Comparison of ENCODE assay signal across 18 mouse cellular contexts in the genomic region with DNA sequence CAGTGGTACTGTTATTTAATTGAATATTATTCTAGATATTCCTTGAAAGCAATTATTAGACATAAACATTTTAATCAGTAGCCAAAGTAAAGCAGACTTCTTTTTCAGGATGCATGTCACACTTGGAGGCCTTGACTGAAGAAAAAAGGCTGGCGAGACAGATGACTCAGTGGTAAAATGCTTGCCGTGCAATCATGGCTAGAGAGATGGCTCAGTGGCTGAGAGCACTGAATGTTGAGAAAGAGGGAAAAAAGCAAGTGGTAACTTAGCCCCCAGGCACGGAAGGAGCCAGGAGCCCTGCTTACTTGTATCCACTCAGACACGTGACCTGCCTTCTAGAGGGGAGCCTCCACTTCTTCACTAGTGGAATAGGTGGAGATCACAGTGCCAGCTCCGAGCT.
DNase-seq lines count a peak whose midpoint lies in the region.
"Had no signal": no experiment of that assay in that cellular context is flagged by ENCODE, and none has a peak within 500 bp of the region (broad histone marks: within the 10 kb centered on the region; RNA-seq: fewer than 3 reads in every experiment).

No protein-coding gene starts in this region.

- DNase-seq in adrenal gland, adult 2 months, result peak; percentile 50
- no peak for DNase-seq in adrenal gland, postnatal 4 days (ENCODE audit: low spot score in 2 of 2)
- DNase-seq in right cerebral cortex, adult 18-20 months, result peak; percentile 9
- no peak for DNase-seq in right cerebral cortex, adult 2 months (ENCODE audit: low spot score in 2 of 2)
- DNase-seq in adrenal gland, postnatal 36 days, result peak; percentile 16 to 23
- DNase-seq in cerebellum, postnatal 4 days (ENCODE audit: low spot score in 2 of 2), result no peak
- no peak for DNase-seq in left cerebral cortex, postnatal 10 days (ENCODE audit: extremely low spot score in 1 of 2, low spot score in 2 of 2)
- DNase-seq: B cell, adult 2 months; cerebellum, adult 11-12 months; cerebellum, adult 9-10 months; cerebellum, postnatal 14 days; forebrain, postnatal 0 days; gastrocnemius, adult 2 months; gastrocnemius, postnatal 14 days; heart, adult 18-20 months; heart, postnatal 14 days; heart, postnatal 4 days; kidney, adult 18-20 months had no signal

- intact Hi-C loops in left cerebral cortex, postnatal 10 days (cut with DNase I), result no loop called here

Comparison
In these comparisons a context has a peak if more than half of its experiments do, and no peak if none do; other contexts are left out.
1. DNase-seq: peak in adrenal gland, adult 2 months (single experiment), right cerebral cortex, adult 18-20 months (single experiment) and adrenal gland, postnatal 36 days (2 of 2); none in adrenal gland, postnatal 4 days (0 of 2), right cerebral cortex, adult 2 months (0 of 2), cerebellum, postnatal 4 days (0 of 2) and left cerebral cortex, postnatal 10 days (0 of 2).